Comparison of ENCODE assay signal across 8 mouse cellular contexts in genomic region chr9:75196335-75196734, GRCm38 (mm10). TPM values are rescaled to one million over a fixed set of nuclear protein-coding genes. Genes with fewer than 3 reads are reported as not detected.
DNase-seq lines count a peak whose midpoint lies in the region; ATAC-seq lines count a peak whose summit lies in the region.
"Had no signal": no experiment of that assay in that cellular context is flagged by ENCODE, and none has a peak within 500 bp of the region (broad histone marks: within the 10 kb centered on the region; RNA-seq: fewer than 3 reads in every experiment).

No protein-coding gene starts in this region.

- 23% methylated on average over 2 of the region's 2 CpGs for WGBS in heart, embryonic 11.5 days (ENCODE audit: insufficient replicate concordance)

- H3K4me2 ChIP-seq in heart, embryonic 11.5 days = no peak overlapping the region

- H3K36me3 ChIP-seq in heart, embryonic 11.5 days (ENCODE audit: control insufficient read depth, insufficient read depth, low read length) = no peaks in the 10 kb centered on the region

- no peak overlapping the region for H3K9ac ChIP-seq in heart, embryonic 11.5 days (ENCODE audit: low read depth, low read length)

- no peaks in the 10 kb centered on the region for H3K9me3 ChIP-seq in heart, embryonic 11.5 days (replicated peaks; ENCODE audit: control insufficient read depth, low read length)

- H3K4me3 ChIP-seq in heart, embryonic 11.5 days (ENCODE audit: low read depth, low read length) = no peak overlapping the region

- peak; percentile 37 for DNase-seq in lung, postnatal 36 days
- DNase-seq in lung, postnatal 25 days (ENCODE audit: low spot score) = no peak
- peak; percentile 13 to 30 for DNase-seq in adrenal gland, adult 18-20 months (ENCODE audit: low spot score in 2 of 2)
- DNase-seq in right cerebral cortex, postnatal 36 days (ENCODE audit: low spot score in 2 of 2) = peak; percentile 43
- no peak for DNase-seq in cerebellum, adult 8-10 months
- no peak for DNase-seq in cerebellum, postnatal 25 days
- DNase-seq: lung, postnatal 4 days had no signal

- H3K27me3 ChIP-seq in heart, embryonic 11.5 days (ENCODE audit: control insufficient read depth, insufficient read depth, low read length) = no peaks in the 10 kb centered on the region

- peaks cover 11% of the 10 kb centered on the region for H3K4me1 ChIP-seq in heart, embryonic 11.5 days (ENCODE audit: control insufficient read depth, insufficient read depth, low read length)

- 0 out of 2 replicates have a peak overlapping the region, but pooled peaks have one; percentile 22 for H3K27ac ChIP-seq in heart, embryonic 11.5 days (ENCODE audit: low read depth, low read length)

- no peak for ATAC-seq in heart, embryonic 11.5 days (replicated peaks; ENCODE audit: insufficient number of reproducible peaks, low FRiP score, low TSS enrichment)

RNA-seq across cellular contexts. Expression of gene Myo5c, which starts 35.5 kb away (rescaled TPM):
- total RNA-seq in adrenal gland, adult 18-20 months (2021) = 1 to 10 TPM; 5.1 to 5.7 TPM
- polyA plus RNA-seq in heart, embryonic 11.5 days (2014; fragmentation: Nextera tagmentation; extraction: Ambion mirVana) = 1.0 and 1.3 TPM in 2 replicates

Comparison
In these comparisons a context has a peak if more than half of its experiments do, and no peak if none do; other contexts are left out.
1. DNase-seq: peak in lung, postnatal 36 days (single experiment), adrenal gland, adult 18-20 months (2 of 2) and right cerebral cortex, postnatal 36 days (2 of 2); none in lung, postnatal 25 days (single experiment), cerebellum, adult 8-10 months (single experiment) and cerebellum, postnatal 25 days (0 of 2).